Mouse (Mus musculus): ENCODE measurements around the gene Usb1.

Usb1 gene

GRCm38 (mm10) chr8:95336363-95336762 is 4.3 kb downstream of the Usb1 start:
- no peak for DNase-seq (ENCODE audit: low spot score)

DNA sequence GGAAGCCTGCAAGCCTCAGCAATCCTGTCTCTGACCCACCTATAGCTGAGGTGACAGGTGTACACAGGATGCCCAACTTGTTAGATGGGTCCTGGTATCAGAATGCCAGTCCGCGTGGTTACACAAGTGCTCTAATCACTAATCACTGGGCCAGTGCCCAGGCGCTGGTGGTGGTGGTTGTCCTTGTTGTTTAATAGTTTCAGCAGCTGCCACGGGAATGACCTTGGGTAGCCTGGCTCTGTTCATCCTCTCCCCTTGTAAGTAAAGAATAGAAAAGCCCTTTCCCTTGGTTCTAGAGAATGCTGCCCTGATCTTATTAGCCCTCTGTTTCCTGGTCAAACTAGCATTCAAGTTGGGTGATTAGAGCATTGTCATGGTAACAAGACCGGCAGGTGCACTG is 9.6 kb downstream of the Usb1 start:
- DNase-seq (ENCODE audit: low spot score), result no peak

GRCm38 (mm10) chr8:95344668-95345067 is 12.6 kb downstream of the Usb1 start:
- DNase-seq (ENCODE audit: low spot score), result no peak

DNA sequence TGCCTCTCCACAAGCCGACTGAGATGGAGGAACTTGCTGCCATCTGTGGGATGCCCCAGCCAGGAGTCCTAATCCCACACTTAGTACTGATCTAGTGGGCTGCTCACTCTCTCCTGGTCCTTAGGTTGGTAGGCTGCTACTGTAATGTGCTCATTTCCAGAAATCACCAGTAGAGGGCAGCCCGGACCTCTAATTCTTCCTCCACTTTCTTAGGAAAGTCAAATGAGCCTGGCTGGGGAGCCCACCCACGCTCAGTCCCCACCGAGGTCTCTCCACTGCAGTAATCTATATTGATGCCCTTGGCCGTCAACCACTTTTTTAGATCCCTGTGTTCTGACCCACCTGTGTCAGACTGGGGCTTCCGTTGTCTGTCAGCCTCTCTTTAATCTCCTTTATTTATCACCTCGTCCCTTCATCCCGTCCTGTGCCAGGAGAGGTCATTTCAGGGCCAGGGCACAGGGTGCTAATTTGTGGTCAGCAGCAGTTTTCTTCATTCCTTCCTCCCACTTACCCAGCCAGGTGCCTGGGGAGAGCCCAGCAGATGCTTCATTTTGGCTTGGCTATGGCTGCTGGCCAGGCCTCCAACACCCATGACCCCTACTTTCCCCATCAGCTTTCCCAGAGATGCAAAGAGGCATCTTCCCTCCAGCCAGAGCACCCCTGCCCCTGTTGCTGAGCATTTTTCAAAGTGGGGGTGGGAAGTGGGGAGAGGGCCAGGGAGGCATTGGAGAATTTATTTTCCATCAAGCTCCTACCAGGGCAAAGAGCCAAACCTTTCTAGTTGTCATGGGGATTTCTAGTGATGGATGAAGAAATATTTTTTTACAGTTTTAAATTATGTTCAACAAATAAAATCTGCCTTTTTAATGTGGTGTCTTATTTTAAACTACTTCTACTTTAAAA is 14.8 kb downstream of the Usb1 start:
- peak; percentile 77 for DNase-seq (ENCODE audit: low spot score)

GRCm38 (mm10) chr8:95348356-95348755 is 16.3 kb downstream of the Usb1 start:
- DNase-seq (ENCODE audit: low spot score), result peak; percentile 2

- DNase-seq (ENCODE audit: low spot score), result peak; percentile 2
Observed at GRCm38 (mm10) chr8:95348811-95349630, 16.9 kb downstream of the Usb1 start.

GRCm38 (mm10) chr8:95351461-95351860 is 19.4 kb downstream of the Usb1 start:
- DNase-seq (ENCODE audit: low spot score), result peak; percentile 57

DNA sequence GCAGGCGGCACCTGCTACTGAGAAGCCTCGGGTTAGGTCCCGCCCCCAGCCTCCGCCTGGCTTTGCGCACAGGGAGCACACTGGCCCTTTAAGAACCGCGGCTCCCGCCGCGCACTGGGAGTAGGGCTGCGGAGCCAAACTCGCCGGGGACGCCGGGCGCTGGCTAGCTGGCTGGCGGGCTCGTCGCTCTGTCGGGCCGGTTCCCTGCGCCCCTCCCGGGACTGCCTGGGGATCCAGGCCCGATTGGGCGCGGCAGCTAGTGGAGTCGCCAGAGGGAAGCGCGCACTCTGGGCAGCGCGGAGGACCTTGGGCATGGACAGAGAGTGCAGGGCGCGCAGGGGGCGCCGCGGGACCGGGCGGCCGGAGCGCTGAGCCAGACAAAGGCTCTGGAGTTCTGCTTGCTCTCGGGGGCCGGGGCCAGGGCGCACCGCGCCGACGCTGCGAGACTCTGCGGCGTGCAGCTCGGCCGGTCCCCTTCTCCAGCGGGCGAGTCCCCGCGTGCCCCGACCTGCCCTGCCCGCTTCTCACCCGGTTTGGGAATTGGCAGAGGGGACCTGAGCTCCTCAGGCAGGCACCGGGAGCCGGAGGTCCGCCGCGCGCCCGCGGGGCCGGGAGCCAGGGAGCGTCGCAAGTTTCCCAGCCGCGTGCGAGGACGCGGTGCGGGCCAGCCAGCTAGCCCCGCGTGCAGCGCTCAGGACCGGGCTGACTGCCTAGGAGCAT is 20.2 kb downstream of the Usb1 start, which contains the start of gene Mmp15:
Gene Mmp15 (plus strand): TSS at position 118 of the 720 bp plus-strand sequence.
- DNase-seq (ENCODE audit: low spot score), result peak; percentile 75

DNA sequence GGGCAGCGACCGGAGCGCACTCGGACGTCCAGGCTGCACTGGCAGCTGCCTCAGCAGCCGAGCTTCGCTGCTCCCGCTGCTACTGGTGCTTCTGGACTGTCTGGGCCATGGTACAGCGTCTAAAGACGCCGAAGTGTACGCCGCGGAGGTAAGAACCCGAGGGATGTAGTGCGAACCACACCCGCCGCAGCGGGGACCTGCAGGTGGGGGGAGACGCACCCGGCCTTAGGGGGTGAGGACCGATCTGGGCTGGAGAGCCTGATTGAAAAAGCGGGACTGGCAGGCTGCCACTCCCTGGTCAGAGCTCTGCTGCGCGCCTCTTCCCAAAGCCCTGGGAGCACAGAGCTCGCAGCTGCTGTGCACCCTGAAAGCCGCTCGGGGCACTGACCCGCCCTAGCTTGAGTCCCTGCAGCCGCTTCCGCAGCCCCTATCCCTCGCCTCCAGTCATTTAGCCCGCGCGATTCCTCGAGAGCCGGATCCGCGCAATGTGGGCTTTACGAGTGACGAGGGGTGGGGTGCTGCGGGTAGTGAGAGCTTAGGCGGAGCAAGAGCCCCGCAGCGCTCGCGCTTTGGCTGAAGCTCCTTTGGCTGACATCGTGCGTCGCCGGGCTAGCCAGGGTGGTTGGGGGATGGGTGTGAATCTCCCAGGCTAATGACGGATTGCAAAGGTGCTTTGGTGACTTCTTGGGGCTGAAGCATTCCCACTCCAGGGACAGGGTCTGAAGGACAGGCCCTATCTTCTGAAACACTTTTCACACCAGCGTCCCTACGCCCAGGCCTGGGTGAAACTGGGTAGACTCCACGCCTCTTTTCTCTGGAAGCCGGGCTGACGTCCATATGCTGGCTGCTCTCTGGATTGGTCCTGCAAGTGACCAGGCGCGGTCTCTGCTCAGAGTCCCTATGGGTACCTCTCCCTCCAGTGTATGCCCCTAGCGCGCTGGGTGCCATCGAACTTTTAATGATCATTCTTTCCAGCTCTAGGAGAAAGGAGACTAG is 21.1 kb downstream of the Usb1 start:
- DNase-seq (ENCODE audit: low spot score), result peak; percentile 73

- no peak for DNase-seq (ENCODE audit: low spot score)
Observed at GRCm38 (mm10) chr8:95354606-95355005, 22.5 kb downstream of the Usb1 start.

DNA sequence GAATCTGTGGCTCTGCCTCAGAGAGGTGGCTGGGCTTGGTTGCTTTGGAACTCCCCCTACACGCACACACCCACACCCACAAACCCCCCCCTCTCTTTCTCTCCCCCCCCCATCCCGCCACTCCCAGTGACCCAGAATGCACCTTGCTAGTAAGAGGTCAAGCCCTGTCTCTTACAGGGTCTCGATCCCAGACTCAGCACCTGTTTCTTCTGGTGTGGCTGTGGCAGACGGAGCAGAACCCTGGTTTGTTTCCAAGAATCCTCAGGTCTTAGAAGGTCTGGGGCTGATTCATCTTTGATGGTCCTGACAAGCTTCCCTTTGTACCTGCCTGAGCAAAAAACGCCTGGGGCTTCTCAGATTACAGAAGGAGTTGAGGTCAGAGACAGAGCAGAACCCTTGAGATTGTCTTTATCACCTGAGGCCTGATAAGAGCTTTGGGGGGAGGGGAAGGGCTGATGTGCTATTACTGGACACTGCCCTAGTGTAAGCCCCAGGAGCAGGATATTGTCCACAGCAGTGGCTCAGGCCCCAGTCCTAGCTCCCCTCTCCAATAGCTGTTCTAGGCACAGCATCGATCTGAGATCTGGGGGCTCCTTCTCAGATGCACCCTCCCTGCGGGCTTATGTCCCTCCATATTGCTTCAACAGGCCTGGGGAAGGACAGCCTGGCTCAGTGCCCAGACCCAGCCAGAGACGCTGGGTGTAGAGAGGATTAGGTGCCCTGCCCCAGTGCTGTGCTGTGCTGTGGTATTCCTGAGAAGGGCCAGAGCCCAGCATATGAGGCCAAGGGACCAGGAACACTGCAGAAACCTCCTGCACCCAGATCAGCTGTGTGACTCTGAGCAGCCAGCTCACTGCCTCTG is 26.7 kb downstream of the Usb1 start:
- peak; percentile 20 for DNase-seq (ENCODE audit: low spot score)

- no peak for DNase-seq (ENCODE audit: low spot score)
Observed at GRCm38 (mm10) chr8:95360181-95361015, 28.3 kb downstream of the Usb1 start.

GRCm38 (mm10) chr8:95361016-95361341 is 28.9 kb downstream of the Usb1 start:
- no peak for DNase-seq (ENCODE audit: low spot score)

DNA sequence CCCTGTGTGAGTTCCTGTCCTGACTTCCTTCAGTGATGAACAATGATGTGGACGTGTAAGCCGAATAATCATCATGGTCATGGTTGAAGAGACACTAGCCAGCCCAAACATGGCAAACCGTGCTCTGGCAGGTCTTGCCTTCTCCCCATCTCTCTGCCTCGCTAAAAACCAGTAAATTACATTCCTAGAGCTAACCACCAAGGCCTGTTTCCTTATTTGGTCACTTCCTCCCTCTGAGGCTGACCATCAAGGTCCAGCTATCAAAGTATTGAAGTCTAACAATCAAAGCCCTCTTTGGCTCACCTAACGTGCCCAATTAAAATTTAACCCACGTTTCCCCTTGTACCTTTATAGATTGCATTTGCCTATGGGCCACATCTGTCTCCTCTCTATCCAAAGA is 30.2 kb downstream of the Usb1 start:
- DNase-seq (ENCODE audit: low spot score), result no peak

- DNase-seq (ENCODE audit: low spot score), result no peak
Observed at GRCm38 (mm10) chr8:95363849-95364248, 31.8 kb downstream of the Usb1 start.

DNA sequence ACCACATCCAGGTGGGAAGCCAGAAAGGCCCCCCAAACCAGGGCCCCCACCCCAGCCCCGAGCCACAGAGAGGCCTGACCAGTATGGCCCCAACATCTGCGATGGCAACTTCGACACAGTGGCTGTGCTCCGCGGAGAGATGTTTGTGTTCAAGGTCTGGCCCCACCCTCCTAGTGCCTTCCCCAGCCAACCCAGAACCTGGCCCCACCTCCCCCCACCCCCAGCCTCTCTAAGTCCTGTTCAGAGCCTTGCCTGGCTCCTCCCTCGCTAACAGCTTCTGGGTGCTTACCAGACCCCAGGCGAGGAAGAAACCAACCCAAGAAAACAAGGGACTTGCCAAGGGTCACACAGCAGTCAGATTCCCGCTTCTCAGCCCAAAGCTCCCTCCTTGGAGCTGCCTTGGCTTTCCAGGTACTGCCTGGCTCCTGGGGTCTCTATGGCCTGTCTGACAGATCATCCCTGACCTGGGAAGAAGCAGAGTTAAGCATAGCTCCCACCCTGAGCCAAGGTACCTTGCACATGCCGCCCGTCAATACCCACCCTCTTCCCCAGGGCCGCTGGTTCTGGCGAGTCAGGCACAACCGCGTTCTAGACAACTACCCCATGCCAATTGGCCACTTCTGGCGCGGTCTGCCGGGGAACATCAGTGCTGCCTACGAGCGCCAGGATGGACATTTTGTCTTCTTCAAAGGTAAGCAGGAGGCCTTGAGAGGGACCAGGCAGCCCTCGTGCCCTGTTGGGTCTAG is 37.7 kb downstream of the Usb1 start:
- DNase-seq (ENCODE audit: low spot score), result peak; percentile 56

DNA sequence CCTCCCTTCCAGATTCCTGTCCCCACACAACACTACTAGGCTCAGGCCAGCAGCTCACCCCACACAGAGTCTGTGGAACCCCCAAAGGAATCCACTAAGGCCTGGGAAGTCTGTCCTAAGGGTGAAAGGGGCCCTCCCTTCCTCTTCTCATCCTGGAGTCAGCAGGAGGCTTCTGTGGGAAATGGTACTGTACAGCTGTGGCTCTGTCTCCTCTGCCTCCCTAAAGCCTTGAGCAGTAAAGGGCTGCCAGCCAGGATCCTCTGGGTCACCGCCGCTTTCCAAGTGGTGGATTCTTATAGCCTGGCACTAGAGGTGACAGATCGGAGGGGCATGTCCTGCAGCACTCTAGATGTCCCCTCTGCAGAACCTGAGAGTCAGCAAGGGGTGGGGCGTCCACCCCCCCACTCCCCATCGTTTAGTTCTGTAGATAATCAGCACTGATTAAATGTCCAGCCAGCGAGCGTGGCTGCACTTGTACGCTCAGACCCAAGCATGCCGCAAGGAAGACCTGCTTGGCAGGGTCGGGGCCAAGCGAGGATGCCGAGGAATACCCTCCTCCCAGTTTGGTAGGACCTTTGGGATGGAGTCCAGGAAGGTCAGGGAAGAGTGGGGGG is 41.4 kb downstream of the Usb1 start:
- no peak for DNase-seq (ENCODE audit: low spot score)

DNA sequence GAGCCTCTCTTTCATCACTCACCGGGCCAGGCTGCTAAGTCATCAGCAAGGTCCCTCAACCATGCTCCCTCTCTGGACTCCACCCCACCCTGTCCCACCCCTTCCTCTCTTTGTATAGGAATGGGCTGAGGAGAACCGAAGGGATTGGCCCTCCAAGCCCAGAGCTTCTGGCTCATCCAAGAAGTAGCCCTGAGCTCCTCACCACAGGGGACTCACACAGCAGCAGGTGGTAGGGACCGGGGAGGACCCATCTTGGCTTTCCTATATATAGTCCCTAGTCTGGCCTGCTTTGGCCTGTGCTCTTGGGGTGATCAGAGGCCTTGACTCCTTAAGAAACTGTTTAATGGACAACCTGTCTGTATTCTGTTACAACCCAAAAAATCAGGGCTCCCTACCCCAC is 42.3 kb downstream of the Usb1 start:
- DNase-seq (ENCODE audit: low spot score), result no peak

All from embryo, embryonic 10 days (tissue).